Mouse (Mus musculus) spleen, embryonic (tissue): Measurements from ENCODE around the gene Ddx23.

Experiments
- CTCF ChIA-PET: fragments of 350-600 bp; sonication (Branson Sonifier 250); formaldehyde crosslinking; loops from one replicate; lab custom pipeline; 2022; lab: Charles Lee

The Ddx23 gene

GRCm38 (mm10) chr15:98675634-98676250 is 13.0 kb upstream of the Ddx23 start:
- CTCF ChIA-PET: interaction anchor here (0.7 kb wide), 1 partner anchor 21 kb away, joined by 4 read pairs; no protein-coding TSS in a partner anchor

- CTCF ChIA-PET: interaction anchor here (0.7 kb wide), 1 partner anchor 21 kb away, joined by 4 read pairs; no protein-coding TSS in a partner anchor
Measured at GRCm38 (mm10) chr15:98674994-98675545, 12.4 kb upstream of the Ddx23 start.

DNA sequence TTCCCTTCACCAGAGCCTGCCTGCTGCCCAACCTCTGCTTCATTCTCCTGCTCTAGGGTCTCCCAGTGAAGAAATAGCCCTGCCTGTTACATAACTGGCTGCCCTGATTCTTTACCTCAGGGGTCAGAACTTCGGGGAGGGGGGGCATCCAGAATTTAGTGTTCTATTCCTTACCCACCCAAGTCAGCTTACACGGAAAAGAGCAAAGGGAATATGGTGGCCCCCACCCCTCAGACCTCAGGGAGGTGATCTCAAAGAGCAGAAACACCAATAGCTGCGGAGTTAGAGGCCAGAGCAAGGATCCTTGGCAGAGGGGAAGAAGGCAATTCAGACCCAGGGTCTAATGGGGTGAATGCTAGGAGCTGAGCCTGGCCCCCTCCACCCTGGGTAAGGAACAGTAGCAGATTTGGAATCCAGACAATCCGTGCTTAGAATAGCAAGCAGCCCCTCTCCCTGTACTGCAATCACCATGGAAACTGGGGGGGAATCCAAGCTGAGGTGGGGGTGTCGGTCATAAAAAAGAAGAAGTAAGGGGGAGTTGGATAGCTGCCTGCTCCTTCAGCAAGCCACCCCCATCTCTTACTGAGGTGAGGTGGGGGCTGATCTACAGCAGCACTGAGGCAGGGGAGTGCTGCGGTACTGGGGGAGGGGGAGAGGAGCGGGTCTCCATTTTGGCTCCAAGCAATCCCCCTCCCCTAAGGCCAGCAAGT is 11.7 kb upstream of the Ddx23 start:
- CTCF ChIA-PET: no interaction called here

- CTCF ChIA-PET: no interaction called here
Measured at GRCm38 (mm10) chr15:98673732-98674131, 11.0 kb upstream of the Ddx23 start.

- CTCF ChIA-PET: interaction anchor here (0.6 kb wide), 1 partner anchor 360 kb away, joined by 3 read pairs; no protein-coding TSS in a partner anchor
Measured at GRCm38 (mm10) chr15:98672592-98672991, 9.9 kb upstream of the Ddx23 start.

GRCm38 (mm10) chr15:98664042-98664907 is 1.6 kb upstream of the Ddx23 start:
- CTCF ChIA-PET: interaction anchor here (0.7 kb wide), 1 partner anchor 753 kb away, joined by 6 read pairs; no protein-coding TSS in a partner anchor

DNA sequence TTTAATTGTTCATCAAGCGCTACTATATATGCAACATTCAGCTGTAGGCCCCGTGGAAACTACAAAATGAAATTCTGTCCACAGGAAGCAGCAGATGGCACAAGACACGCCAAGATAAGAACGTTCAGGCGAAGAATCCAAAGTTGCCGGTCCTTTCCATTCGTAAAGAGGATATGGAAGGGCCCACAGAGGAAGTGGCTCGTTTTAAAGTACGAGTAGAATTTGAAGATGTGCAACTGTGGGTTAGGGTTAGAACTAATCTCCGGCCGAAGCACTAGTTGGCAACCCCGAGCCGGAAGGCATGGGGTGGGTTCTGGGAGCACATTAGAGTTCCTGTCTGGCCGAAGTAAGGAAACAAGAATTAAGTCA is 512 bp downstream of the Ddx23 start:
- CTCF ChIA-PET: interaction anchor here (0.7 kb wide), 1 partner anchor 145 kb away, joined by 3 read pairs; no protein-coding TSS in a partner anchor

- CTCF ChIA-PET: interaction anchor here (0.5 kb wide), 1 partner anchor 22 kb away, joined by 5 read pairs; no protein-coding TSS in a partner anchor
Measured at GRCm38 (mm10) chr15:98656982-98657751, 5.5 kb downstream of the Ddx23 start.

DNA sequence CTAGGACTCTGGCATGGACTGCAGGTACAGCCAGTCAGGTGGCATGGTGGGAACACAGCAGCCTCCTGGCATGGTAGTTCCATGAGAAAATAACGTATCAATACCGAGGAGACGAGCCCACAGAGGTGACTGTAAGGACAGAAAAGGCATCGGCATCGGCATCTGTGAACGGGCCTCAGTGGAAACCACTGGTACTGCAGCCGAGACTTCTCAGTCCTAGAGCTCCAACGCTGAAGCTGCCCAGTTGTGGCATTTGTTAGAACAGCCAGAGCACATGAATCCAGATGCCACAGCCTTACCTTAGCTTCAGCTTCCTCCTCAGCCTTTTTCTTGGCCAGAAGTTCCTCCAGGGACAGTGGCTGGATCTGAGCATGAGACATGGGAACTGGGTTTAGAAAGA is 10.5 kb downstream of the Ddx23 start:
- CTCF ChIA-PET: no interaction called here

GRCm38 (mm10) chr15:98651431-98651830 is 11.3 kb downstream of the Ddx23 start:
- CTCF ChIA-PET: no interaction called here

DNA sequence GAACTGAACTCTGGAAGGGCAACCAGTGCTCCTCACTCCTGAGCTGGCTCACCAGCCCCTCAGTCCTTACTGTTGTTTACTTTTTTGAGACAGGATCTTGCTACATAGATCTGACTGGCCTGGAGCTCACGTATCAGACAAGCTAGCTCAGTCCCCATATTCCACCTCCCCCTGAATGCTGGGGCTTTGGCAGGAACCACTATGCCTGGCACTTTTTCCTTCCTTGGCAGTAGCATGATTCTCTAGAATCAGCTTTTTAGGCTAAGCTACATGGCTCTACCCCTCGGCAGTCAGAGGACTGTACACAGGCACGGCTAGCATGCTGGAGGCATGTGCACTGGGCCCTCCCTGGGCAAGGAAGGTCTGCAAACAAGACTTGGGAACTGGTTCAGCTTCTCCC is 14.6 kb downstream of the Ddx23 start:
- CTCF ChIA-PET: no interaction called here

DNA sequence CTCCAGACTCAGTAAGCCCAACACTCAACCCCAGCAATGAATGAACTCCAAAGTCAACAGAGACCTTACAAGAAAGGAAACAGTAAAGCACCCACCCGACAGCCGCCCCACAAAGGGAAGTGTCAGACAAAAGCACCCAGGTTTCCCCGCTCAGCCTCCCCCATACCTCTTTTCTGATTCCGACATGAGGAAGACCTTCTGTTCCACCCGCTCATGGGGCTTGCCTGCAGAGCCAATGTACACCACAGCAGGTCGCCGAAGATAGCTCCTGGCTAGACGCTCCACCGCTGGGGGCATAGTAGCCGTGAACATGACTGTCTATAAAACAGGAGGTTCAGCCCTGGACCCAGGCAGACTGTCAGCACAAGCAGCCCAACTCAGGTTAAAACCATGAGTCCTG is 15.4 kb downstream of the Ddx23 start:
- CTCF ChIA-PET: no interaction called here

DNA sequence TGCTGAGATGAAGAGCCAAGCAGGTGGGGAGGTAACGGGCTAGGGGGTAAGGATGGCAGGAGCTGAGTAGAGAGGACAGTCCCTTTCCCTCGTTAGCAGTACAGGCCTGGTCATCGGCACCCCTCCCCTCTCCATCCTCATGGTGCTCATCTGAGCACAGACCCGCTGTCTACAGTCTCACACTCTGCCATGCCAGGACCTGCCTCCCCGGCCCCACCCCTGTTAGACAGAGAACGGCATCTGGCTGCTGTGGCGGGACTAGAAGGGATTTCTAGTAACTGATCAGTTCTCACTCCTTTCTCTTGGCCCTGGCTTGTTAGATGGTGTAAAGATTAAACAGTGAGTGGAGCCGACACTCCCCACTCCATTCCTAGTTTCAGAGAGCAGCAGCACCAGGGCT is 16.0 kb downstream of the Ddx23 start:
- CTCF ChIA-PET: no interaction called here

DNA sequence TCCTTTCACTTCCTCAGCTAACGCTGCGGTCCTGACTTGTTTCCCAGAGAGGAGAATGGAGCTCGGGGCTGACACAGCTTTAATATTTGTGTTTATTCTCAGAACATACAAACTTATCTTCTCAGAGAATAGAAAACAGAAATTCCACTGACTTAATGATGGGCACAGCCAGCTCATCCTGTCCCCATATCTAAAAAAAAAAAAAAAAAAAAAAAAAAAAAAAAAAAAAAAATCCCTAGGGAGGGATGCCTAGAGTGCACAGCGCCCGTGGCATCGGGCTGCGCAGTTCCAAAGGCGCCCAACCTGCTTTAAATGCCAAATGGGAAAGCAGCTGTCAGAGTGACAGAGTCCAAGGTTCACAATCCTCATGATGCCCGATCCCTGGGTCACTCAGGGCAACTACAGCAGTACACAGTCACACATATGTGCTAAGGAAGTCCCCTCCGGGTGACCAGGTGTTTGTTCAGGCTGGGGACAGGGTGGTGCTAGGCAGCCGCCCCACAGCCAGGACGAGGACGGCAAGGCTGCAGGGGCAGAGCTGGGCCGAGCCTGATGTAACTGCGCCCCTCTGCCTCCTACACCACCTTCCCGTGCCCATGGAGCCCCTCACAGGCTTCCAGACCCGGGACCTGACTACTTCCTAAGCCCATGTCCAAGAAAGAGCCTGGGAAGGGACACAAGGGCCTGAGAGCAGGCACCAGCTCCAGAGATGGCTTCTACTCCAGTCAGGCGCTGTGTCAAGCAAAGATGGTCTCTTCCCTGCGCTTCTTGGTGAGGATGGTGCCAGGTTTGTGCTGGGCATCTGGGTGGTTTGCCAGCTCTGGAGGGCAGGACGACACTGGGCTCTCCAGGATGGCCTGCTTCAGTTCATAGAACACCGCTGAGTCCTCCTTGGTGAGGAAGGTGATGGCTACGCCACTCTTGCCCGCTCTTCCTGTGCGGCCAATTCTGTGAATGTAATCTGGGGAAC is 17.4 kb downstream of the Ddx23 start:
- CTCF ChIA-PET: interaction anchor here (0.5 to 0.6 kb wide), 2 partner anchors 86 to 134 kb away, joined by 4 to 16 read pairs; no protein-coding TSS in a partner anchor

DNA sequence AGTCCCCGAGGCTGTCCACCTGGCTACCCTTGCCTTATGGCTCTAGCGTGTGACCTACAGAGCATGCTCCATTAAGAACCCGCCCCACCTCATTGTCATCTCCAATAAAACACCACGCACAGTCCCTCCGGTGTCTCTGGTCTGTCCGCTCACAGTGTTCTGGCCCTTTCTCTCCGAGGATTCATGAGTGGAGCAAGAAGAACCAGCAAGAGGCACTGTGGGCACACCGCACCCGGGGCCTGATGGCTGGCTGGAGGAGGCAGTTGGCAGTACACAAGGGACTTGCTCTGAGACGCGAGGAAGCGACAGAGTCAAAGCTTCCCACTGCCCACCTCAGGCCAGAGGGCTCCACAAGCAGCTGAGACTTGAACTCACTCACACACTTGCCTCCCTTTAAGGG is 18.3 kb downstream of the Ddx23 start:
- CTCF ChIA-PET: interaction anchor here (0.5 to 0.6 kb wide), 3 partner anchors 23 to 135 kb away, joined by 4 to 28 read pairs (median 16); no protein-coding TSS in a partner anchor

DNA sequence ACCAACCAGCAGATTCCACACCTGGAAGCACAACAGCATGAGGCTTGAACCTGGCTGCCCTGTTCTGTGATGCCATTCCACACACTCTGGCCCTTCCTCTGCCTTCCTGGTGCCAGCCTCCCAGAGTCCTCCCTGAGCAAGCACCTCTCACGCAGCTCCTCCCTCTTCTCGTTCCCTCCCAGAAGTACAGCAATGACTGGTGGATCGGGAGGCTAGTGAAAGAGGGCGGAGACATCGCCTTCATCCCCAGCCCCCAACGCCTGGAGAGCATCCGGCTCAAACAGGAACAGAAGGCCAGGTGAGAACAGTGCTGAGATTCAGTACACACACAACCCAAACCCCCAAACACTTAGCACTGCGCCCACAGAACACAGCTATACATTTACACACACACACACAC is 22.5 kb downstream of the Ddx23 start:
- CTCF ChIA-PET: no interaction called here

DNA sequence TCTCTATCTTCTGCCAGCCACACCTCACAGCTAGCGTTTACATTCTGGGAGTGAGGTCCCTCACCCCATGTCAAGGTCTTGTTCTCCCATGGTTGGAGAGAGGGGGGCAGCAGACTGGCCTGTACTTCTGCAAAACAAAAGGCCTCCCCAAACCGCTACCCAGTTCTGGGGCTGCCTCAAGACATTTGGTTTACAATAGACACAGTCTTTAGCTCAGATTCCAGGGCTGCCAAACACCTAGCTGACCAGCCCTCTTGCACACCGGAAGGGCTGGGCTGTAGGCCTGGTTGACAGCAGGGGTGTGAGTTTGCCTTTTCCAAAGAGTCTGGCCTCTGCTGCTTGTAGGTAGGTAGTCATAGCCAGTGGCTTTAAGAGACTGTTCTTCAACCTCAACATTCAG is 25.5 kb downstream of the Ddx23 start:
- CTCF ChIA-PET: interaction anchor here (0.6 kb wide), 1 partner anchor 1340 kb away, joined by 4 read pairs; no protein-coding TSS in a partner anchor

DNA sequence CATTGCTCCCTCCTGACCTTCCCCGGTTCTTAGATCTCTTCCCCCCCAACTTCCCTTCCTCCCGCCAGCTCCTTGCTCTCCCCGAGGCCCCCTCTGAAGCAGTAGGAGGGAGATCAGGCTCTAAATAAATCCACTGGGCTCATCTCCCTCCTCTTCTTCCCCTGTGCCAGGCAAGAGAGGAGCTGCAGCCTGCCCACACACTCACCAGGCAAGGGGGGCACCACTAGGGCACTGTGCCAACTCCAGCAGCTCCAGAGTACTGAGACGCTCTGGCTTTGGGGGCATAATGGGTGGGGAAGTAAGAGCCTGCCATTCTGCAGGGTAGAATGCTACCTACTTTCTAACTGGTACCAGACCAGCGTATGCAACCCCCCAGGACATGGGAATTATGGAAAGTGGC is 26.2 kb downstream of the Ddx23 start:
- CTCF ChIA-PET: interaction anchor here (0.6 kb wide), 1 partner anchor 1341 kb away, joined by 4 read pairs; no protein-coding TSS in a partner anchor

GRCm38 (mm10) chr15:98635291-98635841 is 27.3 kb downstream of the Ddx23 start:
- CTCF ChIA-PET: interaction anchor here (0.6 kb wide), 1 partner anchor 681 kb away, joined by 5 read pairs; no protein-coding TSS in a partner anchor
